Mouse (Mus musculus): ENCODE measurements around the gene Snx32.

GRCm38 (mm10) chr19:5486286-5486685, 24.1 kb downstream of the Snx32 start:
- no peak for TF ChIP-seq CTCF (IDR thresholded peaks at IDR 0.05; ENCODE audit: borderline replicate concordance, extremely low read depth, insufficient read depth, insufficient read length)
- no peak for TF ChIP-seq POLR2A (IDR thresholded peaks at IDR 0.05; ENCODE audit: borderline replicate concordance, extremely low read depth, insufficient read depth, insufficient read length, poor library complexity, severe bottlenecking)

Measured in brain, embryonic 14.5 days (tissue).